Mouse (Mus musculus) neural tube, embryonic 10.5 days (tissue): ENCODE measurements around the gene Ddi2.

ENCODE experiments used
- DNase-seq: peaks from one replicate; pipeline ENCODE4 v3.0.0-alpha.2; 2017; ENCODE audit warnings: low spot score; ENCODE audit errors: extremely low spot score

Gene Ddi2

GRCm38 (mm10) chr4:141704625-141705024, 18.6 kb downstream of the Ddi2 start:
- DNase-seq = no peak

- DNase-seq = no peak
Measured at GRCm38 (mm10) chr4:141694719-141695118, 28.5 kb downstream of the Ddi2 start.

GRCm38 (mm10) chr4:141688505-141688904, 34.7 kb downstream of the Ddi2 start:
- no peak for DNase-seq

GRCm38 (mm10) chr4:141686525-141686924, 36.7 kb downstream of the Ddi2 start:
- DNase-seq = no peak

- no peak for DNase-seq
Measured at GRCm38 (mm10) chr4:141686093-141686492, 37.1 kb downstream of the Ddi2 start.

- no peak for DNase-seq
Measured at GRCm38 (mm10) chr4:141685499-141685898, 37.7 kb downstream of the Ddi2 start, which contains the start of gene Rsc1a1. TSS of gene Rsc1a1 (minus strand) at chr4:141685599.

- DNase-seq = no peak
Measured at GRCm38 (mm10) chr4:141682706-141683230, 40.5 kb downstream of the Ddi2 start.

- DNase-seq = no peak
Measured at GRCm38 (mm10) chr4:141681767-141682166, 41.5 kb downstream of the Ddi2 start.

- DNase-seq = no peak
Measured at GRCm38 (mm10) chr4:141680892-141681291, 42.3 kb downstream of the Ddi2 start.

GRCm38 (mm10) chr4:141679016-141679415, 44.2 kb downstream of the Ddi2 start:
- DNase-seq = no peak

GRCm38 (mm10) chr4:141676462-141676979, 46.7 kb downstream of the Ddi2 start:
- no peak for DNase-seq

- no peak for DNase-seq
Measured at GRCm38 (mm10) chr4:141672325-141672724, 50.9 kb downstream of the Ddi2 start.

- no peak for DNase-seq
Measured at GRCm38 (mm10) chr4:141671389-141671788, 51.8 kb downstream of the Ddi2 start.

GRCm38 (mm10) chr4:141669898-141670712, 53.1 kb downstream of the Ddi2 start:
- DNase-seq = no peak

- DNase-seq = no peak
Measured at GRCm38 (mm10) chr4:141664799-141665198, 58.4 kb downstream of the Ddi2 start, which contains the start of gene Plekhm2. TSS of gene Plekhm2 (minus strand) at chr4:141664899.

GRCm38 (mm10) chr4:141664011-141664745, 59.0 kb downstream of the Ddi2 start:
- peak; percentile 70 for DNase-seq

- peak; percentile 63 for DNase-seq
Measured at GRCm38 (mm10) chr4:141663122-141663931, 59.9 kb downstream of the Ddi2 start.

GRCm38 (mm10) chr4:141660884-141661283, 62.3 kb downstream of the Ddi2 start:
- no peak for DNase-seq

- no peak for DNase-seq
Measured at GRCm38 (mm10) chr4:141659739-141660138, 63.5 kb downstream of the Ddi2 start.

GRCm38 (mm10) chr4:141658846-141659484, 64.3 kb downstream of the Ddi2 start:
- no peak for DNase-seq

GRCm38 (mm10) chr4:141656932-141657331, 66.3 kb downstream of the Ddi2 start:
- DNase-seq = no peak
